Mouse (Mus musculus) heart, embryonic 13.5 days (tissue): ENCODE results near the gene Ccdc57. TPM values are rescaled to one million over a fixed set of nuclear protein-coding genes. Genes with fewer than 3 reads are reported as not detected.
A peak's percentile ranks its signal among the peaks of the same experiment; 100 is the strongest.

Experiments
- ATAC-seq: fragments of 200-750 bp; cut with Nextera tagmentation; 2 replicates; pipeline ENCODE4 v1.8.0; 2017; ENCODE audit warnings: moderate TSS enrichment; ENCODE audit not compliant: insufficient number of reproducible peaks, low FRiP score, low TSS enrichment; ENCODE audit errors: extremely low read depth
- H3K27ac ChIP-seq: fragments of 300-500 bp; sonication (generic); replicated peaks from 2 replicates; pipeline ENCODE4 v1.5.1; 2015; ENCODE audit warnings: moderate library complexity, mild to moderate bottlenecking, inconsistent platforms
- H3K27me3 ChIP-seq: fragments of 300-500 bp; sonication (generic); replicated peaks from 2 replicates; pipeline ENCODE4 v1.6.1; 2015; ENCODE audit warnings: mild to moderate bottlenecking, inconsistent platforms
- H3K36me3 ChIP-seq: fragments of 300-500 bp; sonication (generic); 2 replicates; pipeline ENCODE4 v1.6.1; 2015; ENCODE audit warnings: mild to moderate bottlenecking, inconsistent platforms
- H3K4me1 ChIP-seq: fragments of 300-500 bp; sonication (generic); 2 replicates; pipeline ENCODE4 v1.6.1; 2015; ENCODE audit warnings: inconsistent platforms
- H3K4me2 ChIP-seq: fragments of 300-500 bp; sonication (generic); 2 replicates; pipeline ENCODE4 v1.6.1; 2015; ENCODE audit warnings: inconsistent platforms, mild to moderate bottlenecking, moderate library complexity
- H3K4me3 ChIP-seq: fragments of 300-500 bp; sonication (generic); 2 replicates; pipeline ENCODE4 v1.5.1; 2015; ENCODE audit warnings: moderate library complexity, mild to moderate bottlenecking, inconsistent platforms
- H3K9ac ChIP-seq: fragments of 300-500 bp; sonication (generic); 2 replicates; pipeline ENCODE4 v1.6.1; 2015; ENCODE audit warnings: inconsistent platforms, mild to moderate bottlenecking, moderate library complexity
- H3K9me3 ChIP-seq: fragments of 300-500 bp; sonication (generic); 2 replicates; pipeline ENCODE4 v1.6.1; 2016; ENCODE audit warnings: inconsistent platforms
- WGBS: fragments of 180-500 bp; shearing (Covaris S2); methylation state at CpG from one replicate; pipeline ENCODE4 v1.1.7; 2015; ENCODE audit warnings: mixed read lengths; 5-methylcytosine and 5-hydroxymethylcytosine counted together
- polyA plus RNA-seq: library from polyadenylated mRNA; unstranded; fragments of >200 nt; fragmentation: Nextera tagmentation; extraction: Ambion mirVana; gene quantifications from 2 replicates; pipeline ENCODE4 v1.2.1, GENCODE M21; 2015

The Ccdc57 gene
- polyA plus RNA-seq, 1 experiment from 2014 or later: 3.7 TPM

DNA sequence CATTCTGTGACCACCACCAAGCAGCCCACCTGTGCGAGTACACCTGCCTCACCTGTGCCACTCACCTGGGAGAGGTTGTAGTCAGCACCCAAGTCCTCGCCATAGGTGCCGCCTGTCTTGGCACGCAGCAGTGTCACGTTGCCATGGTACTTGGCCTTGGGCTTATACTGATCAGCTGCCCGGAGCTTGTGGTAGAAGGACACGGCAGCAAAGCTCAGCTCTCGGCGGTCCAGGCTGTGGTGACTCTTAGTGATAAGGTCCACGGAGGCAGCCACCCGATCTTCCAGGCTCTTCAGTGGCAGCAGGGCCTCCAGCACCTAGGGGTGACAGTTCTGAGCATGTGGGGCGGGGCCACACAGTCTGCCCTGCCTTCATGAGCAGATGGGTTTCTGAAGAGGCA is 124.7 kb downstream of the Ccdc57 start:
- no peak overlapping the region for H3K4me2 ChIP-seq
- no peak overlapping the region for H3K9ac ChIP-seq
- H3K27me3 ChIP-seq: no peaks in the 10 kb centered on the region
- H3K9me3 ChIP-seq: no peaks in the 10 kb centered on the region
- ATAC-seq: no peak
- no peak overlapping the region for H3K27ac ChIP-seq
- peaks cover 82% of the 10 kb centered on the region for H3K36me3 ChIP-seq
- WGBS: 79% methylated on average over 12 of the region's 12 CpGs
- no peaks in the 10 kb centered on the region for H3K4me1 ChIP-seq
- no peak overlapping the region for H3K4me3 ChIP-seq

DNA sequence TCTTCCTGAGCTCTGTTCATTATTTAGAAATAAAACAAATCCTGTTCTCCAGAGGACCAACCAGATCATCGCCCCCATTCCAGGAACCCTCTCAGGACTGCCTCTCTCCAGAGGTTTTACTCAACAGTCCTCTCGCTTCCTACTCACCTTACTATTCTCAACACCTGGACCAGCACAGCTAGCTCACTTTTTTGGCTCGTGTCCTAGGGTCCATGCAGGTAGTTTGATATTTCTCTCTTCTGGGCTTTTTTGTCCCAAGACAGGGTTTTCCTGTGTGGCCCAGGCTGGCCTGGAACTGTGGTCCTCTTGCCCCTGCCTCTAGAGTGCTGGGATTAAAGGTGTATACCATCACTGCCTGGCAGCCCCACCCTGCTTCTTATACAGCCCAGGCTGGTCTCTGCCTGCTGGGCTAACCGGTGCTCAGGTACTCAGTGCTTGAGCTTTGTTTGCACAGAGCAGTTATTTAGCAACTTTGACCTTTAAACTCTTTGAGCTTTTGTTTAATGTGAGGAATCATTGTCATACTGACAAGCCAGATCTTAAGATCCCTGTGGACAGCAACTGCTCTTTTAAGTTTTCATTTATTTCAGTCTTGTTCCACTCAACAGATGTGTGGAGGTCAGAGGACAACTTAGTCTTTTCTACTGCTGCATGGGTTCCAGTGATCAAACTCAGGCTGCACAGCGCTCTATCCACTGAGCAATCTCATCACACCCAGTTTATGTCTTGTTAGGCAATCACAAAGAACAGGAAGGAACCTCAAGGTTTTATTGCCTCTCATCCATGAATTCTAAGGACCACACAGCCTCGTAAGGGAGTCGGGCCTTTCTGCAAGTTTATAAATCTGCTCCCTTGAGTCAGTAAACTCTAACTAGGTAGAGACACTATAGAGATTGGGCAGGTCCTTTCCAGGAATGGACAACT is 127.0 kb downstream of the Ccdc57 start:
- Histone ChIP-seq H3K27me3 (no peaks in the 10 kb centered on the region), H3K4me2 (no peak overlapping the region), H3K36me3 (peaks cover 58% of the 10 kb centered on the region), H3K9ac (no peak overlapping the region), H3K4me3 (no peak overlapping the region), H3K9me3 (no peaks in the 10 kb centered on the region), H3K4me1 (no peaks in the 10 kb centered on the region), H3K27ac (no peak overlapping the region)
- ATAC-seq: no peak
- 85% methylated on average over 7 of the region's 7 CpGs for WGBS

DNA sequence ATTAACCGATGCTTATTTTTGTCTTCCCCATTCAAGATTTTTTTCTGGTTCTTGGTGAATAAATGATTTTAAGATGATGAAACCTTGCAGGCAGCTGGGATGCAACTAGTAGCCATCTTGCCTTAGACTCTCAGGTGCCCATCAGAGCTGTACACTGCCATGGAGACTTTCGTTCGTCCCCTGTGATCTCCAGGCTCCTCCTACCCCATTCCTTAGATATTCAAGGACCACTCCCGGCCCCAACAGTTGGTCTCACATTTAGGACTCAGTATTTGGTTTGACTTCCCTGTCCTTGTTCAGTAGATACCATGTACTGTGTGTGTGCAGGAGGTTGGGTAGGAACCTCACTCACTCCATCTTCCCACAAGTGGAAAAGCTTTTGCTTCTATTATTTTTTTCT is 127.9 kb downstream of the Ccdc57 start:
- Histone ChIP-seq H3K4me1 (peaks cover 6% of the 10 kb centered on the region), H3K36me3 (peaks cover 49% of the 10 kb centered on the region), H3K4me2 (no peak overlapping the region), H3K27ac (no peak overlapping the region), H3K27me3 (no peaks in the 10 kb centered on the region), H3K9me3 (no peaks in the 10 kb centered on the region), H3K9ac (no peak overlapping the region), H3K4me3 (no peak overlapping the region)
- ATAC-seq: no peak
- 60% methylated on average over 4 of the region's 4 CpGs for WGBS

DNA sequence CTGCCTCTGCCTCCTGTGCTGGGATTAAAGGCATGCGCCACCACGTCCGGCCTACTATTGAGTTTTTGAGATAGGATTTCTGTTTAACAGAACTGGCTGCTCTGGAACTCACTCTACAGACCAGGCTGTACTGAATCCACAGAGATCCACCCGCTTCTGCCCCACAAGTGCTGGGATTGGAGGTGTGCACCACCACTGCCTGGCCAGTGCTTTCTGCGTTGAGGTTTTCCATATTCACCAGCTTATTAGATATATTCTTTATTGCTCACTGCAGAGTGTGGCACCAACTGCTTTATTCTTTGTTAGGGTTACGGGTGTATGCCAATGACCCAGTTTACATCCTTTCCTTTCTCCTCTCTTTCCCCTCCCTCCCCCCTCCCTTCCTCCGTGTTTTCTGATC is 128.4 kb downstream of the Ccdc57 start:
- Histone ChIP-seq H3K4me1 (peaks cover 6% of the 10 kb centered on the region), H3K9ac (no peak overlapping the region), H3K27me3 (no peaks in the 10 kb centered on the region), H3K36me3 (peaks cover 44% of the 10 kb centered on the region), H3K27ac (no peak overlapping the region), H3K9me3 (no peaks in the 10 kb centered on the region), H3K4me3 (no peak overlapping the region), H3K4me2 (no peak overlapping the region)
- WGBS: 74% methylated on average over 7 of the region's 7 CpGs
- no peak for ATAC-seq

DNA sequence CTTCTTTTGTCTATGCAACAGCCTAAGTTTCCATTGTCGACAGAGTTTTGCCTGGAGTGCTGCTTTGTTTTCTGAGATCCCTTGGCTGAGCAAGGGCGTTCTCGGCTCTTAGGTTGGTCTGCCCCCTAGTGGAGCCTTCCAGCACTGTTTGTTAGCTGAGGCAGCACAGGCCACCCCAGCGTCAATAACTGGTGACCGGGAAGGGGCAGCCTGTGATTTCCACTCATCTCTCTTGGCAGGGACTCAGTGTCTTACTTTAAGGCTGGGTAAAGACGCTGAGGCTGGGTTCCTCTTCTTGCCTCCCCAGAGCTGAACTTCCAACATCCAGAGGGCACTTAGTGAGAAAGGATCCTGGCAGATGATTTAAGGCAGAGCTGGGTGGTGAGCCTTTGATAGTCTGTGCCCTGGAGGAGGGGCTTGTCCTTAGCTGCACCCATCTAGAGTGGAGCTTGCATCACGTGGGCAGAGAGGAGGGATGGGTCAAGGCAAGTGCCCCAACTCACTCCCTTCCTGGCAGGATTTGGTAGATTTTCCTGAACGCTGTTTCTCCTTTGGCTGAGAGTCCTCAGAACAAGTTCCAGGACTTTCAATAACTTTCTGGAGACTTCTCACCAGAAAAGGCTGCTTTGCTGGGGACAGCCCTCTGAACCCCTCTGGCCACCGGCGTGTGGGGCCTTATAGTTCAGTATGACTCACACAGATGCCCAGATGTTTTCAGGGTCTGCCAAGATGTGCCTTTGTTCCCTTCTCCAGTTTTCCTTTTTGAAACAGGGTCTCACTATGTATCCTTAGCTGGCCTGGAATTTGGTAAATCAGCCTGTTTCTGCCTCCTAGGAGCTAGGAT is 132.4 kb downstream of the Ccdc57 start:
- peaks cover 4% of the 10 kb centered on the region; the same call in 1 of the 2 replicates for H3K36me3 ChIP-seq
- H3K4me2 ChIP-seq: peak overlapping the region; percentile 43
- 10% methylated on average over 10 of the region's 10 CpGs for WGBS
- no peaks in the 10 kb centered on the region for H3K27me3 ChIP-seq
- peak overlapping the region; percentile 70 for H3K9ac ChIP-seq
- ATAC-seq: no peak
- H3K9me3 ChIP-seq: no peaks in the 10 kb centered on the region
- H3K4me1 ChIP-seq: peaks cover 11% of the 10 kb centered on the region
- H3K27ac ChIP-seq: peak overlapping the region; percentile 33; the same call in 1 of the 2 replicates
- no peak overlapping the region for H3K4me3 ChIP-seq

DNA sequence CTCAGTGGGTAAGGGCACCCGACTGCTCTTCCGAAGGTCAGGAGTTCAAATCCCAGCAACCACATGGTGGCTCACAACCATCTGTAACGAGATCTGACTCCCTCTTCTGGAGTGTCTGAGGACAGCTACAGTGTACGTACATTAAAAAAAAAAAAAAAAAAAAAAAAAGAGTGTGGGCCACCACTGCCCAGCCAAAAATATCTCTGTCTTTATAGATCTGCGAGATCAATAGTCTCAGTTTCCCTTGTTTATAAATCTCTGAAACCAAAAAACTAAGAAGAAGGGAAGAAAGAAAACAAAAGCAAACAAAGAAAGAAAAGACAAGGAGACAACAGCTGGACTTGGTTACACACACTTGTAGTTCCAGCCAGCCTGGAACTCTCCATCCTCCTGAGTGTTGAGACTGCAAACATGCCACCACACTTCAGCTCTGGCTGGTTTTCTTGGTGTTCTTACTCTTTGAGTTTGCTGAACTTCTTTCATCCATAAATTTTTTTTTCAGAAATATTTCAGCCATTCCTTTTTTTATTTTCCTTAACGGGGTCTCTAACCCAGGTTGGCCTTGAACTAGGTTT is 133.3 kb downstream of the Ccdc57 start:
- H3K4me1 ChIP-seq: peaks cover 18% of the 10 kb centered on the region
- H3K4me2 ChIP-seq: peak overlapping the region; percentile 43; the same call in 1 of the 2 replicates
- no peak overlapping the region for H3K27ac ChIP-seq
- H3K9me3 ChIP-seq: no peaks in the 10 kb centered on the region
- H3K9ac ChIP-seq: no peak overlapping the region
- peaks cover 6% of the 10 kb centered on the region for H3K36me3 ChIP-seq
- ATAC-seq: no peak
- no peaks in the 10 kb centered on the region for H3K27me3 ChIP-seq
- H3K4me3 ChIP-seq: no peak overlapping the region
- WGBS: 62% methylated on average over 6 of the region's 6 CpGs

DNA sequence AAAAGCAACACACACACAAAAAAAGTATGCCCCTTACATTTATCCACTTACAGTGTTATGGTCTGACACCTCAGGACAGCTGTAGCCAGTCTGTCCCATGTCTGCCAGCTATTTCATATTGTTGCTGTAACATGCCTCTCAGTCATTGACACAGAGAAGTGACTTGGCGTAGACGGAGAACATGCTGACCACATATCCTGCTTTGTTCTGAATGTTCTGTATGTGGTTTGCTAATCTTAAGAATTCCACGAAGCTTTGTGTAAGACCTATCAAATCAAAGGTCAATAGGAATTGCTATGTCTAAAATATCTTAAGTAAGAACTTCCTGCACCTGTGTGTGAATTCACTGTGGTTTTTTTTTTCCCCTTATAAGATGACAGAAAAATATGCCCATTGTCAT is 134.4 kb downstream of the Ccdc57 start:
- no peak overlapping the region for H3K4me2 ChIP-seq
- H3K36me3 ChIP-seq: peaks cover 17% of the 10 kb centered on the region
- H3K9me3 ChIP-seq: no peaks in the 10 kb centered on the region
- no peak overlapping the region for H3K27ac ChIP-seq
- H3K27me3 ChIP-seq: no peaks in the 10 kb centered on the region
- no peak for ATAC-seq
- WGBS: 78% methylated on average over 3 of the region's 3 CpGs
- H3K9ac ChIP-seq: no peak overlapping the region
- H3K4me1 ChIP-seq: peaks cover 18% of the 10 kb centered on the region
- H3K4me3 ChIP-seq: no peak overlapping the region

DNA sequence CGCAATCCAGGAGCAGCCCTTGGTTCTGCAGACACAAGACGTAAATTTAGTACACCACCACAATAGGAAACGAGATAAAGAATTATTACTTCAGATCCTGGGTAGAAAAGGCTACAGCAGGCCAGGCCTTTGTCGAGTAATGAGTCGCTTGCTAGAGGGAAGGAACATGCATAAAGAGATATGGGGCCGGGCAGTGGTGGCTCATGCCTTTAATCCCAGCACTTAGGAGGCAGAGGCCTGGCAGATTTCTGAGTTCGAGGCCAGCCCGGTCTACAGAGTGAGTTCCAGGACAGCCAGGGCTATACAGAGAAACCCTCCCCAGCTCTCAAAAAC is 136.1 kb downstream of the Ccdc57 start:
- peak overlapping the region; percentile 99 for H3K4me3 ChIP-seq
- H3K27me3 ChIP-seq: no peaks in the 10 kb centered on the region
- 0 out of 2 replicates have a peak, but pooled peaks have one; percentile 3 for ATAC-seq
- H3K9me3 ChIP-seq: no peaks in the 10 kb centered on the region
- H3K4me2 ChIP-seq: peak overlapping the region; percentile 98
- peak overlapping the region; percentile 73 for H3K27ac ChIP-seq
- peaks cover 34% of the 10 kb centered on the region for H3K36me3 ChIP-seq
- 24% methylated on average over 8 of the region's 8 CpGs for WGBS
- peaks cover 18% of the 10 kb centered on the region for H3K4me1 ChIP-seq
- H3K9ac ChIP-seq: peak overlapping the region; percentile 74

DNA sequence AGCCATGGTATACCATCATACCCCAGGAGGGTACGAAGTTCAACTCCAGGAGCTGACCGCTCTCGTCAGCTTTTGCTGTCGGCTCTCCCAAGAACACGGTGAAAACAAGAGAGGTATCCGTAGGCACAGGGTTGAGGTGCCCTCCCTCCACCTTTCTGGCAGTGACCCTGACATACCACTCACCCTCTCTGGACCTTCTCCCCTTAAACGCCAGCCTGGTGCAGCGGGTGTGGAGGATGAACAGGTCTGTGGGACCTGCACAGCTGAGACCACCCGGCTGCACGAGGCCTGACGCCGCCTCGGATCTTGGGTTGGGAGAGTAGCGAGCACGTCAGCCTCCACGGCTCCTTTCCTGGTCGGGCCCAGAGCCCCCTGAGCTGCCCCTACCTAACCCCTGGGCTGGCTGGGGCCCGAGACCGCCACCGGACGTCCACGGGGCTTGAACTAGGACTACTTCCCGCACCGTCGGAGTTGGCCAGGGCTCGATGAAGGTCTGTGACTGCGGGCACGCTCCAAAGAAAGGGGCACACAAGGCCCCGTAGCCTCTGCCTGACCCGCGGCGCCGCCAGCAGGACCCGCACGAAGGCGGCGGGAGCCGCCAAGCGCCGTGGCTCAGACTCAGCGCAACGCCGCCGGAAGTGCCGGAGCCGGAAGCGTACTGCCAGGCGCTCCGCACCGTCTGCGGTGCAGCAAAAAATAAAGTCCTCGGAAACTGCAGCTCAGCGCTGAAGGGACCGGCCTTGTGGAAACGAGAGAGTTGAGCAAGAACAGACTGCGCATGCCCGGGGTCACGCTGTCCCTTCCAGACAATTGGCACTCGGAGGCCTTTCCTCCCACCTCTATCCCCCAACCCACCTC is 136.7 kb downstream of the Ccdc57 start, which contains the start of gene Dus1l:
TSS of gene Dus1l (minus strand) at position 648 of the 858 bp plus-strand sequence.
- H3K36me3 ChIP-seq: peaks cover 40% of the 10 kb centered on the region
- peaks cover 18% of the 10 kb centered on the region for H3K4me1 ChIP-seq
- WGBS: 1% methylated on average over 59 of the region's 59 CpGs
- H3K27me3 ChIP-seq: no peaks in the 10 kb centered on the region
- peak within 1 kb of the TSS; percentile 99 for H3K4me3 ChIP-seq
- peak within 1 kb of the TSS; percentile 99 for H3K9ac ChIP-seq
- ATAC-seq: peak; percentile 55
- H3K27ac ChIP-seq: peak within 1 kb of the TSS; percentile 73
- H3K9me3 ChIP-seq: no peaks in the 10 kb centered on the region
- H3K4me2 ChIP-seq: peak within 1 kb of the TSS; percentile 98

DNA sequence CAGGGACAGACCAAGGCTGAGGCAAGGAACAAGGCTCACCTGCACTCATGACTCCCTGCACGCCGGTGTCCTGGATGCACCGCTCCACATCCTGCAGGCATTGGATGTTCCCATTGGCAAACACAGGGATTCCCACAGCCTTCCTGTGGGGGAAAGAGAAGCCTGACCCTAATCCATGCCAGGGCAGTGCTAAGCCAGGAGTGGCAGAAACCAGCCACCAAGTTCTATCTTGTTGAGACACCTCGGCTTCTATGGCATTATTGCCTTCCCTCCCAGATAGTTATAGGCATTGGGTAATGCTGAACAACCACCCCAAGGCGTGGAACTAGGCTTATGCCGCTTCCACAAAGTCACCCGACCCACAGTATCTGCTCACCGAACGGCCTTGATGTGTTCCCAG is 140.0 kb downstream of the Ccdc57 start:
- Histone ChIP-seq H3K9ac (no peak overlapping the region), H3K9me3 (no peaks in the 10 kb centered on the region), H3K4me3 (no peak overlapping the region), H3K27ac (no peak overlapping the region), H3K27me3 (no peaks in the 10 kb centered on the region), H3K4me1 (peaks cover 12% of the 10 kb centered on the region), H3K4me2 (no peak overlapping the region), H3K36me3 (peaks cover 70% of the 10 kb centered on the region)
- no peak for ATAC-seq
- WGBS: 92% methylated on average over 9 of the region's 9 CpGs
